Mouse (Mus musculus) myocyte (in vitro differentiated cells): ENCODE results near the gene Rsg1.

Experiments
- CEBPB ChIP-seq: IDR thresholded peaks from 2 replicates; pipeline ENCODE4 v1.6.1; 2011; ENCODE audit warnings: mild to moderate bottlenecking, moderate library complexity; ENCODE audit not compliant: poor library complexity, insufficient read depth, severe bottlenecking
- E2F4 ChIP-seq: IDR thresholded peaks from one replicate; pipeline ENCODE4 v1.6.1; 2011; ENCODE audit warnings: mild to moderate bottlenecking, control low read depth, moderate library complexity; ENCODE audit not compliant: insufficient read depth
- MAX ChIP-seq: IDR thresholded peaks from one replicate; pipeline ENCODE4 v1.6.1; 2011; ENCODE audit warnings: low read depth, mild to moderate bottlenecking, control low read depth
- MYOD1 ChIP-seq, 3 experiments: IDR thresholded peaks; one replicate each; pipeline ENCODE4 v1.6.1; 2011; ENCODE audit warnings: control low read depth in 2 of 3, low read depth in 2 of 3, mild to moderate bottlenecking in 2 of 3, moderate library complexity in 1 of 3; ENCODE audit not compliant: insufficient read length in 2 of 3, control insufficient read depth in 1 of 3
- MYOG ChIP-seq, 3 experiments: IDR thresholded peaks; one replicate each; pipeline ENCODE4 v1.6.1; 2011; ENCODE audit warnings: control low read depth in 2 of 3, low read depth in 2 of 3, mild to moderate bottlenecking in 2 of 3; ENCODE audit not compliant: insufficient read length in 2 of 3, control insufficient read depth in 1 of 3, insufficient read depth in 1 of 3
- POLR2A ChIP-seq: IDR thresholded peaks from one replicate; pipeline ENCODE4 v1.6.1; 2011; ENCODE audit warnings: low read depth, mild to moderate bottlenecking, control low read depth, moderate library complexity; ENCODE audit not compliant: insufficient read length
- POLR2AphosphoS2 ChIP-seq: IDR thresholded peaks from one replicate; pipeline ENCODE4 v1.6.1; 2011; ENCODE audit warnings: low read depth, control low read depth; ENCODE audit not compliant: insufficient read length
- SRF ChIP-seq: IDR thresholded peaks from one replicate; pipeline ENCODE4 v1.6.1; 2011; ENCODE audit warnings: low read depth; ENCODE audit not compliant: control insufficient read depth, insufficient read length
- TCF12 ChIP-seq: IDR thresholded peaks from one replicate; pipeline ENCODE4 v1.6.1; 2011; ENCODE audit warnings: mild to moderate bottlenecking, control low read depth; ENCODE audit not compliant: poor library complexity, insufficient read depth, severe bottlenecking
- USF1 ChIP-seq: IDR thresholded peaks from one replicate; pipeline ENCODE4 v1.6.1; 2011; ENCODE audit warnings: low read depth, mild to moderate bottlenecking, control low read depth, moderate library complexity

DNA sequence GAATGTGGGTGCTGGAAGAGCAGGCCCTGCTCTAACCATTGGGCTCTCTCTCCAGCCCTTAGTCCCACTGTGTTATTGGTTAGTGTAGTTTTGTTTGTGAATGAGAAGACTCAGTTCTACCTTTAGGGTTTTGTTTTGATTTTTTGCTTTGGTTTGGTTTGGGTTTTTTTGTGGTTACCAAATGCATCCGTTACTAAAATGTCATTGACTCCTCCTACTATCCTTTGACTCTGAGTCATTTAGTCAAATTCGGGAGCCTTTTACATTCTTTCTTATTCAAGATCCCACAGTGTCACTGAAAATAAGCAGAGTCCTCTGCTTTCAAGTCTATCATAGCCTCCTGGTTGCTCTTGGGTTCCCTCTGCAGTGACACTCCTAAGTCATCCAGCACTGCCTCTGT lies 29.8 kb upstream of the Rsg1 start:
- TF ChIP-seq POLR2A = no peak
- TF ChIP-seq MAX = no peak
- no peak for TF ChIP-seq USF1
- TF ChIP-seq POLR2AphosphoS2 = no peak
- no peak for TF ChIP-seq SRF
- no peak for TF ChIP-seq E2F4
- TF ChIP-seq MYOD1 (IDR thresholded peaks at IDR 0.05; ENCODE audit: control insufficient read depth in 1 of 3, insufficient read length in 2 of 3, low read depth in 2 of 3) = no peak
- TF ChIP-seq TCF12 = no peak
- no peak for TF ChIP-seq CEBPB
- no peak for TF ChIP-seq MYOG (IDR thresholded peaks at IDR 0.05; ENCODE audit: control insufficient read depth in 1 of 3, insufficient read depth in 1 of 3, insufficient read length in 2 of 3, low read depth in 2 of 3)
